Mouse (Mus musculus) stomach, adult 2 months (tissue): ENCODE data around the gene Zdhhc3. TPM values are rescaled to one million over a fixed set of nuclear protein-coding genes. Genes with fewer than 3 reads are reported as not detected.

Experiments used
- polyA plus RNA-seq: library from polyadenylated mRNA; depleted of rRNA; stranded (reverse); fragments of >200 nt; gene quantifications from 2 replicates; pipeline ENCODE4 v1.2.3, GENCODE M21; 2012; rRNA removed

Zdhhc3 gene
- polyA plus RNA-seq: 88.3 and 186 TPM in 2 replicates

DNA sequence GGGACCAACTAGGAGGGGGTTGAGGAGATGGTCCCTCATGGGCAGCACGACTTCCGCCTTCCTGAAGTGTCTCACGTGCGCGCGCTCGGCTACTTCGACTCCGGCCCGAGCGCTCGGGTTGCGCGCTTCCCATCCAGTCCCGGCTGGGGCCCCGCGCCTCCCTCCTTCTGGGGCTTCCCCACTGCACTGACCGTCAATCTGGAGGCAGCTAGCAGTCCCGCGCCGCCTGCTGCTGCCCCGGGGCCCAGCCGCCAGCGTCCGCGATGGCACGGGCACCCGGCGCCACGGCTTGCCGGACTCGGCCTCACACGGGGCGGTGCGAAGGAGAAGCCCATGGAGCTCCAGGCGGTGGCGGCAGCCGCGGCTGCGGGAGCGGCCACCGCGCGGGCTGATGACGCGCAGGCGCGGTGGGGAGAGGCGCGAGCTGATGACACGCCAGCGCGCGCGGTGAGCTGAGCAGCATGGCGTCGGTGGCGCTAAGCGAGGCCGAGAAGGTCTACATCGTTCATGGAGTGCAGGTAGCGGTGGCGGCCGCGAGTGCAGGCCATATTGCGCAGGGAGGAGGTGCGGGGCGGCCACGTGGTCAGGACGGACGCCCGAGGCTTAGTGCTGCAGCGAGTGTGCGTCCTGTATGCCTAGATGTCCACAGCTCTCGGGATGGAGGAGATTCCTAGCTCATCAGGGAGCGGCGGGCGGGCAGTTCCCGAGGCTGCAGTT lies at the start of gene Zdhhc3, which contains the start of gene Exosc7:
TSS of gene Zdhhc3 (minus strand) at position 401 of the 717 bp plus-strand sequence.
TSS of gene Exosc7 (plus strand) at position 411 of the 717 bp plus-strand sequence.

GRCm38 (mm10) chr9:123150241-123151020 lies 37.4 kb upstream of the Zdhhc3 start, which contains the start of gene Clec3b:
Gene Clec3b, plus strand, starts transcription at chr9:123150946.

GRCm38 (mm10) chr9:123034426-123034825 lies 78.6 kb downstream of the Zdhhc3 start, which contains the start of gene Tgm4:
Gene Tgm4, plus strand, starts transcription at chr9:123034726.

DNA sequence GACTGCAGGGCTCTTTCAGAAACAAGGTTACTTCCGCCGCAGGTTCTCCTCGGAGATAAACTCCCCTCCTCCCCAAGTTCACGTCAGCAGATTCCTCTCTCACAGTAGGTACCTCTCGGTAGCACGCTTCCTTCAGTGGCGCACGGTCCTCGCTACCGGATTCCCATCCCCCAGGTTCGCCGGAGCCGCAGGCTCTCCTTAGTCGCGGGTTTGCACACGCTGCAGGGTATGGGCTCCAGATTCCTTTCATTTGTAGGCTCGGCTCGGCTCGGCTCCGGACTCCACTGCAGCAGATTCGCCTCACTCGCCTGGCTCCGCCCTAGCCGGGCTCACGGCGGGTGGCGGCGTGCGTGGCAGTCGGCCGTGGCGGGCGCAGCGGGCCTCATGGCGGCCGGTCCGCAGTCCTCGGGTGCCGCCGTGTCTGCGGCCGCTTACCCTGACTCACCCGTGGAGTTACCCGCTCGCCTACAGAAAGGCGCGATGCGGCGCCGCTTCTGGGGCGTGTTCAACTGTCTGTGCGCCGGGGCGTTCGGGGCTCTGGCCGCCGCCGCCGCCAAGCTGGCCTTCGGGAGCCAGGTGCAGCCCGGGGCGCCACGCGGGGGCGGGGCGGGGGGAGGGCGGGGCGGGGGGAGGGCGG lies 91.9 kb downstream of the Zdhhc3 start, which contains the start of gene Tmem42:
TSS of gene Tmem42 (plus strand) at position 332 of the 637 bp plus-strand sequence.

Other genes with a start within 250 kb of the Zdhhc3 start
- gene Zfp445, start 247.2 kb downstream of the Zdhhc3 start, polyA plus RNA-seq: 2.6 and 7.3 TPM in 2 replicates
- gene Zkscan7, start 227.5 kb downstream of the Zdhhc3 start, polyA plus RNA-seq: 0.71 and 1.3 TPM in 2 replicates
- gene Zfp105, start 190.1 kb downstream of the Zdhhc3 start, polyA plus RNA-seq: 0.03 and 0.12 TPM in 2 replicates
- gene 1110059G10Rik, start 162.2 kb downstream of the Zdhhc3 start, polyA plus RNA-seq: 0.33 and 0.56 TPM in 2 replicates
- 0.15 and 0.41 TPM in 2 replicates for gene Kif15, start 162.2 kb downstream of the Zdhhc3 start, polyA plus RNA-seq
- gene Tmem42, start 91.9 kb downstream of the Zdhhc3 start, polyA plus RNA-seq: 7.4 and 12.7 TPM in 2 replicates
- gene Tgm4, start 78.5 kb downstream of the Zdhhc3 start, polyA plus RNA-seq: 0.10 TPM in 1 of 2 replicates, not detected in the other
- 5.0 and 6.6 TPM in 2 replicates for gene Exosc7, start within 50 bp of the Zdhhc3 start, polyA plus RNA-seq
- gene Clec3b, start 37.7 kb upstream of the Zdhhc3 start, polyA plus RNA-seq: 84.1 and 84.3 TPM in 2 replicates
- gene Cdcp1, start 102.8 kb upstream of the Zdhhc3 start, polyA plus RNA-seq: 8.0 and 11.1 TPM in 2 replicates
- gene Tmem158, start 147.6 kb upstream of the Zdhhc3 start, polyA plus RNA-seq: 12.4 and 28.2 TPM in 2 replicates